Mouse (Mus musculus): ENCODE data around the gene Dapp1.
"Not testable (repeated sequence)": the region's sequence is repeated elsewhere in the genome, so short reads cannot be mapped to it uniquely, and the experiment has no call there.

- TF ChIP-seq POLR2A (IDR thresholded peaks at IDR 0.05; ENCODE audit: borderline replicate concordance, low read depth, low read length); CTCF (IDR thresholded peaks at IDR 0.05; ENCODE audit: low read depth, low read length): not testable (repeated sequence)
Observed at GRCm38 (mm10) chr3:137951302-137951701, 30.0 kb downstream of the Dapp1 start.

All from bone marrow macrophage, adult 2 months (primary cell).